Mouse (Mus musculus) forebrain, postnatal 0 days (tissue): ENCODE measurements around the gene Prdx2. TPM values are rescaled to one million over a fixed set of nuclear protein-coding genes. Genes with fewer than 3 reads are reported as not detected.
A peak's percentile ranks its signal among the peaks of the same experiment; 100 is the strongest.

Experiments
- ATAC-seq: fragments of 200-750 bp; cut with Nextera tagmentation; 2 replicates; pipeline ENCODE4 v1.8.0; 2017; ENCODE audit warnings: mild to moderate bottlenecking, moderate library complexity
- DNase-seq: peaks from one replicate; pipeline ENCODE4 v3.0.0-alpha.2; 2015
- H3K27ac ChIP-seq: fragments of 300-500 bp; sonication (generic); 2 replicates; pipeline ENCODE4 v1.5.1; 2014; ENCODE audit warnings: low read depth, mild to moderate bottlenecking, antibody characterized with exemption, low read length, moderate library complexity, mixed read lengths
- H3K27me3 ChIP-seq: fragments of 300-500 bp; sonication (generic); 2 replicates; pipeline ENCODE4 v1.6.1; 2014; ENCODE audit warnings: mild to moderate bottlenecking, low read length, mixed read lengths; ENCODE audit not compliant: insufficient read depth
- H3K36me3 ChIP-seq: fragments of 300-500 bp; sonication (generic); 2 replicates; pipeline ENCODE4 v1.6.1; 2014; ENCODE audit warnings: mild to moderate bottlenecking, moderate library complexity; ENCODE audit not compliant: insufficient read depth
- H3K4me1 ChIP-seq: fragments of 300-500 bp; sonication (generic); 2 replicates; pipeline ENCODE4 v1.6.1; 2014; ENCODE audit warnings: antibody characterized with exemption; ENCODE audit not compliant: insufficient read depth
- H3K4me2 ChIP-seq: fragments of 300-500 bp; sonication (generic); 2 replicates; pipeline ENCODE4 v1.6.1; 2014; ENCODE audit warnings: low read depth, mild to moderate bottlenecking, moderate library complexity
- H3K4me3 ChIP-seq: fragments of 300-500 bp; sonication (generic); 2 replicates; pipeline ENCODE4 v1.5.1; 2014; ENCODE audit warnings: low read depth, low read length, mixed read lengths
- H3K9ac ChIP-seq: fragments of 300-500 bp; sonication (generic); 2 replicates; pipeline ENCODE4 v1.6.1; 2014; ENCODE audit warnings: mild to moderate bottlenecking
- H3K9me3 ChIP-seq: fragments of 300-500 bp; sonication (generic); 2 replicates; pipeline ENCODE4 v1.6.1; 2016; ENCODE audit warnings: low read length
- CTCF ChIP-seq: sonication (generic); IDR thresholded peaks from 2 replicates; pipeline ENCODE4 v1.5.1; 2016; ENCODE audit warnings: antibody characterized with exemption, control low read depth, low read depth
- WGBS: fragments of 180-500 bp; shearing (Covaris S2); extraction: QIAGEN DNeasy Blood & Tissue Kit; methylation state at CpG from one replicate; pipeline ENCODE4 v1.1.7; 2014; 5-methylcytosine and 5-hydroxymethylcytosine counted together
- polyA plus RNA-seq: library from polyadenylated mRNA; unstranded; fragments of >200 nt; fragmentation: Nextera tagmentation; extraction: Ambion mirVana; gene quantifications from 2 replicates; pipeline ENCODE4 v1.2.1, GENCODE M21; 2015
- total RNA-seq: library from RNA; depleted of rRNA; stranded (reverse); fragments of >200 nt; gene quantifications from 2 replicates; pipeline ENCODE4 v1.2.3, GENCODE M21; 2014

The Prdx2 gene
- total and polyA plus RNA-seq, 2 experiments from 2014 or later, result 814 to 974 TPM

DNA sequence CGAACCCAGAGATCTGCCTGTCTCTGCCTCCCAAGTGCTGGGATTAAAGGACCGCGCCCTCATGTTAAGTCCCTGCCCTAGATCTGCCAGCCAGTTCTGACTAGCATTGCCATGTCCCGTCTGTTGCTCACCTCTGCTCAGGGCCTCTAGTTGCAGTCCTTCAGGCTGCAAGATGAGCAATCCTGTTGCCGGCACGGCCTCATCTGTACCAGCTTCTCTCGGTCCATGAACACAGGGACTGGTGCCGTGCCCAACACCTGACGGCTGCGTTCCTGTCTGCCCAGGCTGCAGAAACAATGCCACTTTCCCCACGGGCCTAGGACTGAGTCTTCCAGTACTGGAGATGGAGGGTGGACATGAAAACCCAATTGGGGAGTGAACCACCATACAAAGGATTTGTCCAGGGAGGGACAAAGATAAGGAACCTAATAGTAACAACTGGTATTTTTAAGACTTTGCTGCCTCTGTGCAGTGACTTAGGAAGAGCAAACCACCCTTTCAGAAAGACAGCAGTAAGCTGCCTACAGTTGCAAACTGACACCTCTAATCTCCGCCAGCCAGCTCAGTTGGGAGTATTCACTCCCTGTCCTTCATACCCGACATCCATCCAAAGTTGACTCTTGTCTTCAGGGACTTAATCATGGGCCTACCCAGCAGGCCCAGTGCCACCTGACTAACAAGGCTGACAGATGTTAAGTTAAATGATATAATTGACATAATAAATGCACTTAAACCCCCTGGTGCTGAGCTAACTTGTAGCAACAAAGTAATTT is 1.7 kb upstream of the Prdx2 start:
- Histone ChIP-seq H3K4me1 (peaks cover 16% of the 10 kb centered on the region), H3K27ac (no peak overlapping the region), H3K9ac (no peak overlapping the region), H3K9me3 (no peaks in the 10 kb centered on the region), H3K27me3 (no peaks in the 10 kb centered on the region), H3K4me2 (no peak overlapping the region), H3K36me3 (peaks cover 17% of the 10 kb centered on the region; the same call in 1 of the 2 replicates), H3K4me3 (no peak overlapping the region)
- DNase-seq, result no peak
- 87% methylated on average over 13 of the region's 13 CpGs for WGBS
- no peak for ATAC-seq
- no peak for TF ChIP-seq CTCF

DNA sequence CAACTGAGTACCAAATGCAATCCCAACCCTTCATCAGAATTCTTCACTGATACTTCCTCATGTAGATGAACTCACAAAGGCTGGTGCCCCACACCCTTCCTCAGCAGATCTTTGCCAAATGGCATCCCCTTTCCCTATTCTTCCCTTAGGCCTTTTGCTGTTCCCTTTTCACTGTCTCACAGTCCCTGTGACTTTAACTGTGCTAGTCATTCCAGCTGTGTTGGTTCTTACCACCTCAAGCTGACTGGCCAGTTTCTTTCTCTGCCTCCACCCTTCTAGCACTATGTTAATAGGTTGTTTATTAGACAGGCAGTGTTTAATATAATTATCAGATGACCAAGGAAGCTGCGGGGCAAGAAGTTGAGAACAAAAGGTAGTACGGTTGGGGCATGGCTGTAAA is 737 bp upstream of the Prdx2 start:
- Histone ChIP-seq H3K36me3 (peaks cover 26% of the 10 kb centered on the region), H3K27me3 (no peaks in the 10 kb centered on the region)
- ATAC-seq, result no peak

DNA sequence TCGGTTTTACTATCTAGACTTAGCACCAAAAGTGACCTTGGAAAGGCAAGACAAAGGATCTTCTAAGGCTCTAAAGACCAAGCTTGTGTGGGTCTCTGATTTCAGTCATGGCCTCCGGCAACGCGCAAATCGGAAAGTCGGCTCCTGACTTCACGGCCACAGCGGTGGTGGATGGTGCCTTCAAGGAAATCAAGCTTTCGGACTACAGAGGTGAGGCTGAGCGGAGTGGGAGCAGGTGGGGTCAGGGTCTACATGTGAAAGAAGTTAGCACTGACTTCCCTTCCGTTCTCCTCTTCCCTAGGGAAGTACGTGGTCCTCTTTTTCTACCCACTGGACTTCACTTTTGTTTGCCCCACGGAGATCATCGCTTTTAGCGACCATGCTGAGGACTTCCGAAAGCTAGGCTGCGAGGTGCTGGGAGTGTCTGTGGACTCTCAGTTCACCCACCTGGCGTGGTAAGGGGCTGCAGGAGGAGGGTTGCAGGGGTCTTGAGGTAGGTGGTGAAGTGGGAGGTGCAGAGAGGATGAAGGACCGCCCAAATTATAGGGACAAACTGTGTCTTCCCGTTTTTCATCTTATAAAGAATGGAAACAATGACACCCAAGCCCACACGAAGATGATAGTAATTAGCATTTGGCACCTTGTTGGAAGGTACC is 876 bp downstream of the Prdx2 start:
- Histone ChIP-seq H3K4me2 (peak overlapping the region; percentile 91), H3K9ac (peak overlapping the region; percentile 97), H3K4me3 (peak overlapping the region; percentile 85), H3K9me3 (no peaks in the 10 kb centered on the region), H3K27ac (peak overlapping the region; percentile 89), H3K4me1 (peaks cover 10% of the 10 kb centered on the region), H3K27me3 (no peaks in the 10 kb centered on the region), H3K36me3 (peaks cover 32% of the 10 kb centered on the region)
- WGBS, result 5% methylated on average over 21 of the region's 21 CpGs
- DNase-seq (no peak), ATAC-seq (no peak)
- TF ChIP-seq CTCF, result no peak

More for the DNA sequence above, 737 bp upstream of the Prdx2 start:
- Histone ChIP-seq H3K27ac (peak overlapping the region; percentile 89), H3K9ac (peak overlapping the region; percentile 97), H3K4me1 (peaks cover 16% of the 10 kb centered on the region), H3K4me2 (peak overlapping the region; percentile 91), H3K9me3 (no peaks in the 10 kb centered on the region), H3K4me3 (peak overlapping the region; percentile 85)
- TF ChIP-seq CTCF, result no peak
- DNase-seq, result peak; percentile 20
- WGBS, result 14% methylated on average over 2 of the region's 2 CpGs

DNA sequence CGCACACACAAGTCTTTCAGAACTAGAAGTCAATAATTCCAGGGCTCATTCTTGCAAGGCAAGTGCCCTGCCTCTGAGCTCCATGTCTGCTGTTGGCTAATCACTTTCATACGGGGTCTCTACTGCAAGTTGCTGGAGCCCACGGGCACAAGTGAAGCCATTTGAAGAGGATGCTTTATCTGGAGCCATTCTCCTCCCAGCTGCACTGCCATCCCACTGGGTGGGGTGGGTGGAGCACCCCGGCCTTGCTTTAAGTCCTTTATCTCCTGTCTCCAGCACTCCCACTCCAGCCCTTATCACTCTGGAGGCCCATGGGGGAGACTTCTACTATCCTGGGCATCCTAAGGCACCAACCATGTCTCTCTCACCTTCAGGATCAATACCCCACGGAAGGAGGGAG is 1.5 kb downstream of the Prdx2 start:
- peaks cover 32% of the 10 kb centered on the region for H3K36me3 ChIP-seq
- no peak for DNase-seq
- no peaks in the 10 kb centered on the region for H3K9me3 ChIP-seq
- H3K4me1 ChIP-seq, result peaks cover 9% of the 10 kb centered on the region; the same call in 1 of the 2 replicates
- 0 out of 2 replicates have a peak overlapping the region, but pooled peaks have one; percentile 10 for H3K27ac ChIP-seq
- no peaks in the 10 kb centered on the region for H3K27me3 ChIP-seq
- no peak for ATAC-seq
- H3K4me2 ChIP-seq, result peak overlapping the region; percentile 91
- no peak for TF ChIP-seq CTCF
- WGBS, result 58% methylated on average over 5 of the region's 5 CpGs
- peak overlapping the region; percentile 85 for H3K4me3 ChIP-seq
- peak overlapping the region; percentile 97 for H3K9ac ChIP-seq

DNA sequence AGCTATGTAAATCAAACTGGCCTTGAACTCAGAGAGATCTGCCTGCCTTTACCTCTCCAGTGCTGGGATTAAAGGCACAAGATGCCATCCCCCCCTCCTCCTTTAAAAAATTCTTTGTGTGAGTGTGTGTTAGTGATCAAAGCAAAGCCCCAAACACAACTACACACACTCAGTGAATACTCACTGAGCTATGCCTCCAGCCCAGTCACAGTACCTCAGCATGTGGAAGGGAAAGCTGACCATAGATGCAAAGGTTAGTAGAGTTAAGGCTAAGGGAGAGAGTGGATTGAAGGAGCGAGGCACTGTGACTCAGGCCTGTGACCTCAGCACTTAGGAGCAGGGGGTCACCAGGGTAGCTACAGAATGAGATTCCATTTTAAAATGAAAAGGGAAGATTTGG is 3.7 kb downstream of the Prdx2 start:
- ATAC-seq, result no peak
- Histone ChIP-seq H3K4me3 (no peak overlapping the region), H3K4me2 (no peak overlapping the region), H3K27me3 (no peaks in the 10 kb centered on the region), H3K9me3 (no peaks in the 10 kb centered on the region), H3K9ac (no peak overlapping the region), H3K36me3 (peaks cover 32% of the 10 kb centered on the region), H3K4me1 (peaks cover 13% of the 10 kb centered on the region; the same call in 1 of the 2 replicates), H3K27ac (no peak overlapping the region)
- WGBS, result 90% methylated on average over 1 of the region's 1 CpGs
- no peak for TF ChIP-seq CTCF
- DNase-seq, result no peak

DNA sequence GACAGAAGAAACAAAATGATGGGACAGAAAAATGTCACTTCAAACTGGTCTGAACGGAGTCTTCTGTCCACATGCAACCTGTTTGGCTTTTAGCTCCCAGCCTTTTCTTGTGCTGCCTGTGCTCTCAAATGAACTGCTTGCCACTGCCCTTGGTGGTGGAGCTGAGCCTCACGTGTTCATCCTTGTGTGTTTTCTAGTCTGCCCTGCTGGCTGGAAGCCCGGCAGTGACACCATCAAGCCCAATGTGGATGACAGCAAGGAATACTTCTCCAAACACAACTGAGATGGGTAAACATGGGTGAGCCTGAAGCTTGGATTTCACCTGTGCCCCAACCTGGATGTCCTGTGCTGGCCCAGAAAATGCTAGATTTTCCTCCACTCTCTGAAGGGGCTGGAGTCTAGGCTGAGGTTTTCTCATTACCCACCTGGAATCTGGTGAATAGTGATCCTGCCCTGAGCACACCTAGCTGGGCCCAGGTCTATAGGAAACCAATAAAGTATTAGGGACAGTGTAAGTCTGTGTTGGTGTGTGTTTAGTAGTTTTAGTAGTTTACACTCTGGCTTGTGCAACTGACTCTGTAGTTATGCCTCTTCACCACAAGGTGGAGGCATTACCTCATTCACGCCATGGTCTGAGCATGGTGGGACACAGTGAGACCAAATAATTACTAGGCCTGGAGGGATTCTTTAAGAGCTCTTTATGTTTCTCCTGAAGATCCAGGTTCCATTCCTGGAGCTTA is 4.6 kb downstream of the Prdx2 start:
- Histone ChIP-seq H3K4me1 (peaks cover 16% of the 10 kb centered on the region; the same call in 1 of the 2 replicates), H3K9me3 (no peaks in the 10 kb centered on the region), H3K4me3 (no peak overlapping the region), H3K36me3 (peaks cover 32% of the 10 kb centered on the region), H3K4me2 (no peak overlapping the region), H3K27ac (no peak overlapping the region), H3K9ac (no peak overlapping the region), H3K27me3 (no peaks in the 10 kb centered on the region)
- DNase-seq (peak; percentile 79), ATAC-seq (peak; percentile 18; the same call in 1 of the 2 replicates)
- 49% methylated on average over 4 of the region's 4 CpGs for WGBS
- peak; percentile 93 for TF ChIP-seq CTCF
